In genomic region chr4:102253994-102254393, GRCm38 (mm10) we compare ENCODE assay signal across 11 mouse cellular contexts.
DNase-seq lines count a peak whose midpoint lies in the region; ATAC-seq and TF ChIP-seq lines count a peak whose summit lies in the region.
"Had no signal": no experiment of that assay in that cellular context is flagged by ENCODE, and none has a peak within 500 bp of the region (broad histone marks: within the 10 kb centered on the region; RNA-seq: fewer than 3 reads in every experiment).

No protein-coding gene starts in this region.

- DNase-seq in heart, postnatal 36 days = no peak
- DNase-seq in stomach, postnatal 0 days (ENCODE audit: low spot score) = no peak
- DNase-seq in spleen, postnatal 4 days (ENCODE audit: low spot score in 2 of 2) = no peak
- no peak for DNase-seq in testis, postnatal 14 days (ENCODE audit: low spot score)
- DNase-seq in adrenal gland, postnatal 10 days = no peak
- DNase-seq: B cell, adult 2 months; kidney, adult 9 months had no signal

- H3K36me3 ChIP-seq in heart, embryonic 13.5 days = no peaks in the 10 kb centered on the region
- no peaks in the 10 kb centered on the region for H3K36me3 ChIP-seq in stomach, embryonic 14.5 days (ENCODE audit: control insufficient read depth, insufficient read depth, low read length)
- H3K36me3 ChIP-seq in stomach, postnatal 0 days (ENCODE audit: control insufficient read depth, insufficient read depth, low read length) = no peaks in the 10 kb centered on the region
- H3K36me3 ChIP-seq in limb, embryonic 13.5 days = no peaks in the 10 kb centered on the region

- TF ChIP-seq EP300 in stomach, postnatal 0 days (optimal IDR thresholded peaks at IDR 0.05) = no peak

- peak overlapping the region; percentile 63 for H3K4me3 ChIP-seq in heart, embryonic 13.5 days
- no peak overlapping the region for H3K4me3 ChIP-seq in stomach, embryonic 14.5 days (ENCODE audit: low read depth, low read length)
- no peak overlapping the region for H3K4me3 ChIP-seq in stomach, postnatal 0 days (ENCODE audit: low read depth, low read length)
- H3K4me3 ChIP-seq in limb, embryonic 13.5 days = no peak overlapping the region
- H3K4me3 ChIP-seq: megakaryocyte, embryonic 14.5 days had no signal

- H3K27me3 ChIP-seq in heart, embryonic 13.5 days (replicated peaks) = no peaks in the 10 kb centered on the region
- no peaks in the 10 kb centered on the region for H3K27me3 ChIP-seq in stomach, embryonic 14.5 days (ENCODE audit: control insufficient read depth, insufficient read depth, low read length)
- no peaks in the 10 kb centered on the region for H3K27me3 ChIP-seq in stomach, postnatal 0 days (ENCODE audit: control insufficient read depth, insufficient read depth, low read length)
- no peaks in the 10 kb centered on the region for H3K27me3 ChIP-seq in limb, embryonic 13.5 days
- H3K27me3 ChIP-seq: megakaryocyte, embryonic 14.5 days had no signal

- no peaks in the 10 kb centered on the region for H3K9me3 ChIP-seq in heart, embryonic 13.5 days
- H3K9me3 ChIP-seq in stomach, embryonic 14.5 days (ENCODE audit: control insufficient read depth, low read depth, low read length) = no peaks in the 10 kb centered on the region
- H3K9me3 ChIP-seq in stomach, postnatal 0 days (ENCODE audit: control insufficient read depth, low read length) = no peaks in the 10 kb centered on the region
- no peaks in the 10 kb centered on the region for H3K9me3 ChIP-seq in limb, embryonic 13.5 days
- H3K9me3 ChIP-seq: megakaryocyte, embryonic 14.5 days had no signal

- peak overlapping the region; percentile 94 for H3K27ac ChIP-seq in heart, embryonic 13.5 days (replicated peaks)
- H3K27ac ChIP-seq in stomach, embryonic 14.5 days (ENCODE audit: low read length) = no peak overlapping the region
- no peak overlapping the region for H3K27ac ChIP-seq in stomach, postnatal 0 days (replicated peaks)
- H3K27ac ChIP-seq in limb, embryonic 13.5 days = no peak overlapping the region

- no peak for ATAC-seq in heart, embryonic 13.5 days (ENCODE audit: extremely low read depth, insufficient number of reproducible peaks, low FRiP score, low TSS enrichment)
- no peak for ATAC-seq in stomach, embryonic 14.5 days (ENCODE audit: insufficient number of reproducible peaks, insufficient read depth, low FRiP score, low read depth)
- no peak for ATAC-seq in stomach, postnatal 0 days (ENCODE audit: low FRiP score, low TSS enrichment)
- ATAC-seq in limb, embryonic 13.5 days (ENCODE audit: low FRiP score, low read depth) = no peak

- no peak for TF ChIP-seq CTCF in stomach, postnatal 0 days (IDR thresholded peaks at IDR 0.05; ENCODE audit: low read depth)

- H3K9ac ChIP-seq in heart, embryonic 13.5 days = no peak overlapping the region; the same call in 1 of the 2 replicates
- no peak overlapping the region for H3K9ac ChIP-seq in stomach, embryonic 14.5 days (replicated peaks; ENCODE audit: low read depth, low read length)
- H3K9ac ChIP-seq in stomach, postnatal 0 days (ENCODE audit: low read length) = no peak overlapping the region
- H3K9ac ChIP-seq in limb, embryonic 13.5 days = no peak overlapping the region

- peaks cover 38% of the 10 kb centered on the region for H3K4me1 ChIP-seq in heart, embryonic 13.5 days
- peaks cover 9% of the 10 kb centered on the region; the same call in 1 of the 2 replicates for H3K4me1 ChIP-seq in stomach, embryonic 14.5 days (ENCODE audit: control insufficient read depth, insufficient read depth, low read length)
- H3K4me1 ChIP-seq in stomach, postnatal 0 days (replicated peaks; ENCODE audit: control insufficient read depth, insufficient read depth) = no peaks in the 10 kb centered on the region
- peaks cover 12% of the 10 kb centered on the region for H3K4me1 ChIP-seq in limb, embryonic 13.5 days
- H3K4me1 ChIP-seq: megakaryocyte, embryonic 14.5 days had no signal

- peak overlapping the region; percentile 73 for H3K4me2 ChIP-seq in heart, embryonic 13.5 days
- H3K4me2 ChIP-seq in stomach, embryonic 14.5 days (replicated peaks; ENCODE audit: low read depth, low read length) = peak overlapping the region; percentile 52
- H3K4me2 ChIP-seq in stomach, postnatal 0 days (replicated peaks; ENCODE audit: low read depth) = no peak overlapping the region
- peak overlapping the region; percentile 56 for H3K4me2 ChIP-seq in limb, embryonic 13.5 days (replicated peaks)

- intact Hi-C loops in heart, postnatal 36 days (cut with DNase I) = loop anchor here (10.0 kb wide), 1 partner anchor 191 kb away; no protein-coding TSS in a partner anchor
